8 mouse cellular contexts compared by ENCODE assay signal in genomic region chr10:74922763-74923162, GRCm38 (mm10). TPM values are rescaled to one million over a fixed set of nuclear protein-coding genes. Genes with fewer than 3 reads are reported as not detected.
DNase-seq lines count a peak whose midpoint lies in the region; ATAC-seq and TF ChIP-seq lines count a peak whose summit lies in the region.

No protein-coding gene starts in this region.

- intact Hi-C loops in left cerebral cortex, postnatal 4 days (cut with DNase I), result no loop called here

- peak; percentile 94 for TF ChIP-seq CTCF in hindbrain, postnatal 0 days (IDR thresholded peaks at IDR 0.05; ENCODE audit: low read depth)

- H3K4me2 ChIP-seq in heart, embryonic 14.5 days (ENCODE audit: low read length), result no peak overlapping the region
- H3K4me2 ChIP-seq in hindbrain, postnatal 0 days (ENCODE audit: low read depth, low read length), result no peak overlapping the region

- 65% methylated on average over 6 of the region's 6 CpGs for WGBS in heart, embryonic 14.5 days
- WGBS in hindbrain, postnatal 0 days, result 35% methylated on average over 6 of the region's 6 CpGs

- no peaks in the 10 kb centered on the region for H3K4me1 ChIP-seq in heart, embryonic 14.5 days (ENCODE audit: control insufficient read depth in 2 of 2, insufficient read depth in 2 of 2, low read length in 2 of 2)
- H3K4me1 ChIP-seq in hindbrain, postnatal 0 days (ENCODE audit: insufficient read depth, low read length), result 0 out of 2 replicates have a peak, but pooled peaks cover 3% of the 10 kb centered on the region

- no peaks in the 10 kb centered on the region for H3K36me3 ChIP-seq in heart, embryonic 14.5 days (ENCODE audit: control insufficient read depth, insufficient read depth, low read length)
- H3K36me3 ChIP-seq in hindbrain, postnatal 0 days (ENCODE audit: insufficient read depth, low read length), result no peaks in the 10 kb centered on the region

- no peak for DNase-seq in heart, adult 9 months (ENCODE audit: low spot score in 2 of 2)
- peak; percentile 18 for DNase-seq in CD4-positive helper T cell, adult 2 months (ENCODE audit: low read depth, low spot score)
- peak; percentile 89 for DNase-seq in cerebellum, adult 9-11 months
- DNase-seq in hindbrain, postnatal 0 days (ENCODE audit: low spot score), result peak; percentile 81
- peak; percentile 72 for DNase-seq in left cerebral cortex, postnatal 4 days
- DNase-seq in right cerebral cortex, adult 2 months (ENCODE audit: low spot score in 2 of 2), result peak; percentile 68 to 70
- DNase-seq in urinary bladder, postnatal 4 days (ENCODE audit: low spot score in 2 of 2), result no peak

- H3K27me3 ChIP-seq in heart, embryonic 14.5 days (ENCODE audit: control insufficient read depth, insufficient read depth, low read length), result 0 out of 2 replicates have a peak, but pooled peaks cover 4% of the 10 kb centered on the region
- H3K27me3 ChIP-seq in hindbrain, postnatal 0 days (ENCODE audit: insufficient read depth, low read length), result no peaks in the 10 kb centered on the region

- no peak overlapping the region for H3K9ac ChIP-seq in heart, embryonic 14.5 days (ENCODE audit: low read length)
- H3K9ac ChIP-seq in hindbrain, postnatal 0 days (replicated peaks; ENCODE audit: low read length), result no peak overlapping the region

- peak; percentile 4; the same call in 1 of the 2 replicates for ATAC-seq in heart, embryonic 14.5 days (ENCODE audit: insufficient number of reproducible peaks, insufficient read depth, low FRiP score, low read depth)
- ATAC-seq in hindbrain, postnatal 0 days, result peak; percentile 73

- no peak overlapping the region for H3K27ac ChIP-seq in heart, embryonic 14.5 days (replicated peaks in 1 of 2; ENCODE audit: control insufficient read depth in 1 of 2, insufficient read depth in 1 of 2, low read depth in 2 of 2, low read length in 2 of 2)
- H3K27ac ChIP-seq in hindbrain, postnatal 0 days, result no peak overlapping the region

- H3K4me3 ChIP-seq in heart, embryonic 14.5 days (ENCODE audit: control insufficient read depth in 1 of 2, insufficient read depth in 1 of 2, low read depth in 1 of 2, low read length in 2 of 2), result no peak overlapping the region
- H3K4me3 ChIP-seq in hindbrain, postnatal 0 days (ENCODE audit: low read length), result no peak overlapping the region

- no peaks in the 10 kb centered on the region for H3K9me3 ChIP-seq in heart, embryonic 14.5 days (ENCODE audit: control insufficient read depth, low read length)
- no peaks in the 10 kb centered on the region for H3K9me3 ChIP-seq in hindbrain, postnatal 0 days (ENCODE audit: low read length)

RNA-seq across cellular contexts. Expression of gene Gnaz, which starts 44.2 kb away (rescaled TPM):
- polyA plus RNA-seq in heart, embryonic 14.5 days (2014; fragmentation: Nextera tagmentation; extraction: Ambion mirVana), result 0.67 and 0.76 TPM in 2 replicates
- 166 and 178 TPM in 2 replicates for total RNA-seq in hindbrain, postnatal 0 days (2014; rRNA removed)
- polyA plus RNA-seq in hindbrain, postnatal 0 days (2015; fragmentation: Nextera tagmentation; extraction: Ambion mirVana), result 88.3 and 99.9 TPM in 2 replicates
- total RNA-seq in left cerebral cortex, postnatal 4 days (2021), result 100 to 1,000 TPM; 134 to 150 TPM

Comparison
In these comparisons a context has a peak if more than half of its experiments do, and no peak if none do; other contexts are left out.
1. DNase-seq: peak in CD4-positive helper T cell, adult 2 months (single experiment), cerebellum, adult 9-11 months (single experiment), hindbrain, postnatal 0 days (single experiment), left cerebral cortex, postnatal 4 days (single experiment) and right cerebral cortex, adult 2 months (2 of 2); none in heart, adult 9 months (0 of 2) and urinary bladder, postnatal 4 days (0 of 2).